Mouse (Mus musculus): ENCODE data around the gene Ankrd60. TPM values are rescaled to one million over a fixed set of nuclear protein-coding genes. Genes with fewer than 3 reads are reported as not detected.

Gene Ankrd60
- polyA plus RNA-seq, 1 experiment from 2014 or later, result not detected

DNA sequence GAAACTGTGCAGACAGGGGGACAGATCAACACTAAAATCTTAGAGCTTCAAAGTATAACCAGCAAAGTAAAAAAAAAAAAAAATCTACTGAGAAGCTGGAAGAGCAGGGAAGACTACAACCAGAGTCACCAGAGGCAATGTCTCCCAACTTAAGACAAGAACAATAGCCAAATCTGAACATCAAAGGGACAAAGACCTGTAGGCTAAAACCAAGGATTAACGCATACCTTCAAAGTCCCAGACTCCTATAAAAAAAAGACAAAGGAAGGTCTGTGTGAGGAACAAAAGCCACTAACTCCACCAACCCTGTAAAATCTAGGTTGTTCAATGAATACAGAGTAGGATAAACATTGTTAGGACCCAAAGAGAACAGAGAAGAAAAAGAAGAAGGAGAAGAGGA, 23.7 kb upstream of the Ankrd60 start:
- no peak for ATAC-seq
- H3K27me3 ChIP-seq, result no peaks in the 10 kb centered on the region
- WGBS, result 78% methylated on average over 1 of the region's 1 CpGs
- H3K4me3 ChIP-seq (replicated peaks), result no peak overlapping the region
- H3K36me3 ChIP-seq, result no peaks in the 10 kb centered on the region
- no peak overlapping the region for H3K27ac ChIP-seq
- H3K4me2 ChIP-seq (replicated peaks), result no peak overlapping the region
- H3K9me3 ChIP-seq, result peaks cover 5% of the 10 kb centered on the region; the same call in 1 of the 2 replicates
- no peak overlapping the region for H3K9ac ChIP-seq (replicated peaks)
- peaks cover 19% of the 10 kb centered on the region for H3K4me1 ChIP-seq (replicated peaks)

DNA sequence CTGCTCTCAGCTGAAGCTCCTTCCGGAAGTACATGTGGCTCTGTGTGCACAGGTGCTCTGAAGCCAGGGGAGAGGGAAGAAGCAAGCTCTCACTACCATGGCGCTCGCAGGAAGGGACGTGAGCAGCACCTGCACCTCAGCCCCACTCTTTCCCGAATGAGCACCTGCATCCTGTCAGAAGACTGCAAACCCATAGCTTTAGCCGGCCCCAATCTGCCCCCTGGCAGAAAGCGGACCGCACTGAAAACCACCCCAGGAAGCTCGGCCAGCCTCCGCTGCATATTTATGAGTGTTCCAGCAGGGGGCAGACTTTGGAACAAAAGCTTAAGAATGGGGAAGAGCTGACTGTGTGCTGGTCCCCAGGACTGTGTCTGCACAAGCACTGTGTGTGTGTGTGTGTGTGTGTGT, 17.2 kb upstream of the Ankrd60 start:
- Histone ChIP-seq H3K4me3 (replicated peaks) (no peak overlapping the region), H3K9ac (replicated peaks) (no peak overlapping the region), H3K36me3 (no peaks in the 10 kb centered on the region), H3K27ac (no peak overlapping the region), H3K9me3 (no peaks in the 10 kb centered on the region), H3K27me3 (no peaks in the 10 kb centered on the region), H3K4me1 (replicated peaks) (peaks cover 18% of the 10 kb centered on the region), H3K4me2 (replicated peaks) (no peak overlapping the region)
- no peak for ATAC-seq
- WGBS, result 41% methylated on average over 10 of the region's 10 CpGs

DNA sequence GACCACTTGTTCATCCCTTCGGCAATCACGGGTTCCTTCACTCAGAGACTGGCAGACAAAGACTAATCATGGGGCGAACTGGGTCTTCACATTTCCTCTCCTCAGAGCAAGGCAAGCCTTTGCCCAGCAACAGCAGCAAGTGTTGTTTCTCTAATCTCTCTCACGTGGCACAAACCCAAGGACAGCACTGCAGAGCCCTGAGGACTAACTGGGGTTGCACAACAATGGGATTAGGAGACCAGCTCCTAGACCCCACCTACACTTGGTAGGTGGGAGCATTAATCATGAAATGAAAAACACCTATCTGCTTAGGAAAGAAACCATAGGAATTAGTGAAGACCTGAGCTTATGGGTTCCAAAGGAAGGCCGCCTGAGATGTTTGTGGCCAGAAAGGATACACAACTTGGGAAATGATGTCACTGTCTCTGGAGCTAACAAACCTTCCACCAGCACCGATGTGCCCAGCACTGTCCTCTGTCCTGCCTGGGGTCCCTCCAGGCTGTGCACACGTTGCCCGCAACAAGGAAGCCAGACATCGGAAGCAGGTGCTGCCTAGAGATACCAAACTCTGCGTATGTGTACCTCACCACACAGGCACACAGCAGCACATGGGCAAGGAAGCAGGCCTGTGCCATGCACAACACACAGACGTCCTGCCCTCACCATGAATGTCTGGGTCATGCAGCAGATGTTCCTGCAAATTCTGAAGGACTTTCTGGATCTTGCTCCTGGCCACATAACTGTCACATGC, 16.3 kb upstream of the Ankrd60 start:
- 51% methylated on average over 11 of the region's 11 CpGs for WGBS
- 0 out of 2 replicates have a peak overlapping the region, but pooled peaks have one; percentile 7 for H3K9ac ChIP-seq (replicated peaks)
- H3K4me1 ChIP-seq (replicated peaks), result peaks cover 18% of the 10 kb centered on the region
- H3K4me2 ChIP-seq (replicated peaks), result no peak overlapping the region
- H3K9me3 ChIP-seq, result no peaks in the 10 kb centered on the region
- no peak overlapping the region; the same call in 1 of the 2 replicates for H3K27ac ChIP-seq
- peak; percentile 25; the same call in 1 of the 2 replicates for ATAC-seq
- H3K36me3 ChIP-seq, result no peaks in the 10 kb centered on the region
- no peak overlapping the region for H3K4me3 ChIP-seq (replicated peaks)
- H3K27me3 ChIP-seq, result no peaks in the 10 kb centered on the region

DNA sequence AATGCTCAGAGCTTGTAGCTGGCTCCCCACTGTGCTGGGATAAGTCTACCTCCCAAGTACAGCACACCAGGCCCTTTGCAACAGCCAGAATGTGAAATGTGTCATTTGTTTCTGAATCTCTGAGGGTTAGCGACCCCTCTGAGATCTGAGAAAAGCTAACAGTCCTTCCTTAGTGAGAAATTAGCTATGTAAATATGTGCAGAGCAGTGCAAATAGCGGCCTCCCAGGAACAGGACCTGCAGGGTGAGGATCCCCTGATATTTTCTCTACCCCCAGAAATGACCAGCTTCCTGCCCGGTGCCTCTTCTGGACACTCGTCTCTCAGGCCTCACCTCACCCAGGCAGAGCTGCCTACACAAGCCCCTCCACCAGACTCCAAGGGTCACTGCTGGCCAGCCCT, 15.7 kb upstream of the Ankrd60 start:
- Histone ChIP-seq H3K36me3 (no peaks in the 10 kb centered on the region), H3K27me3 (no peaks in the 10 kb centered on the region), H3K27ac (peak overlapping the region; percentile 16; the same call in 1 of the 2 replicates), H3K9ac (replicated peaks) (0 out of 2 replicates have a peak overlapping the region, but pooled peaks have one; percentile 7), H3K4me3 (replicated peaks) (no peak overlapping the region), H3K9me3 (no peaks in the 10 kb centered on the region), H3K4me2 (replicated peaks) (no peak overlapping the region), H3K4me1 (replicated peaks) (peaks cover 18% of the 10 kb centered on the region)
- ATAC-seq, result no peak
- 47% methylated on average over 4 of the region's 4 CpGs for WGBS

DNA sequence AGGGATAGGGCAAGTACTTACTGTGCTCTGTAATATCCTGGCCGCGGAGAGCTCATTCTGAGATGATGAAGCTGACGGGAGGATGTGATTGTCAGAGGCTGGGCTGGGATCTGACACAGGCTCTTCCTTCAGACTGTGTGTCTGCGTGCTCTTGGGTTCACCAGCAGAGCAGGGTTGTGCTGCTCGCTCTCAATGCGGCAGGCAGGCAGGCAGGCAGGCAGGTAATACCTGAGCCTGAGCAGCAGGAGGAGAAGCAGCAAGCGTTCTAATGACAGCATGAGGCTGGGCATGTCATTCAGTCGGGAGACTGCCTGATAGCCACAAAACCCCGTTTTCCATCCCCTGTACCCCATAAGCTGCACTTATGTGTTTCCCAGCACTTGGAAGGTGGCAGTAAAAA, 14.6 kb upstream of the Ankrd60 start:
- 50% methylated on average over 9 of the region's 9 CpGs for whole genome bisulfite sequencing
- peak; percentile 28; the same call in 1 of the 2 replicates for ATAC-seq

DNA sequence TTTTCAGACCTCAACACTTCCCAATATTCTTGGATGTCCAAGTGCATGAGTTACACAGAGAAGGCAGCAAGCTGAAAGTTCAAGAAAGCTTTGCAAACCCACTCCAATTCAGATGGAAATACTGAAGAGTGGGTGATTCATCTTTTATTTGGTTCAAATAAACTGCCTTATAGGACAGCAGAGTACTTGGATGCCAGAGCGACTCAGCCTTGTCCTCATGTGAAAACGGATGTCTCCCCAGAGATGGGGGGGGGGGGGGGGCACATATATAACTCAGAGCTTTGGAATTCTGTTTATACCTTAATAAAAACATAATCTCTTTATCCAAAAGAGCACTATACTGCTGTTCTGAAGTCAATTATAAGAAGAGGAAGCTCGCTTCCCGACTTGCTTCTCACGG, 9.2 kb upstream of the Ankrd60 start:
- Histone ChIP-seq H3K36me3 (no peaks in the 10 kb centered on the region), H3K9ac (replicated peaks) (no peak overlapping the region), H3K4me2 (replicated peaks) (no peak overlapping the region), H3K27ac (no peak overlapping the region), H3K9me3 (0 out of 2 replicates have a peak, but pooled peaks cover 5% of the 10 kb centered on the region), H3K4me3 (replicated peaks) (no peak overlapping the region), H3K4me1 (replicated peaks) (peaks cover 13% of the 10 kb centered on the region), H3K27me3 (peaks cover 16% of the 10 kb centered on the region)
- ATAC-seq, result no peak
- 84% methylated on average over 5 of the region's 5 CpGs for WGBS

More for the DNA sequence above, 14.6 kb upstream of the Ankrd60 start:
- Histone ChIP-seq H3K4me1 (replicated peaks) (peaks cover 18% of the 10 kb centered on the region), H3K9ac (replicated peaks) (no peak overlapping the region), H3K4me2 (replicated peaks) (no peak overlapping the region), H3K4me3 (replicated peaks) (no peak overlapping the region), H3K27me3 (no peaks in the 10 kb centered on the region), H3K9me3 (no peaks in the 10 kb centered on the region), H3K27ac (peak overlapping the region; percentile 32; the same call in 1 of the 2 replicates), H3K36me3 (no peaks in the 10 kb centered on the region)

DNA sequence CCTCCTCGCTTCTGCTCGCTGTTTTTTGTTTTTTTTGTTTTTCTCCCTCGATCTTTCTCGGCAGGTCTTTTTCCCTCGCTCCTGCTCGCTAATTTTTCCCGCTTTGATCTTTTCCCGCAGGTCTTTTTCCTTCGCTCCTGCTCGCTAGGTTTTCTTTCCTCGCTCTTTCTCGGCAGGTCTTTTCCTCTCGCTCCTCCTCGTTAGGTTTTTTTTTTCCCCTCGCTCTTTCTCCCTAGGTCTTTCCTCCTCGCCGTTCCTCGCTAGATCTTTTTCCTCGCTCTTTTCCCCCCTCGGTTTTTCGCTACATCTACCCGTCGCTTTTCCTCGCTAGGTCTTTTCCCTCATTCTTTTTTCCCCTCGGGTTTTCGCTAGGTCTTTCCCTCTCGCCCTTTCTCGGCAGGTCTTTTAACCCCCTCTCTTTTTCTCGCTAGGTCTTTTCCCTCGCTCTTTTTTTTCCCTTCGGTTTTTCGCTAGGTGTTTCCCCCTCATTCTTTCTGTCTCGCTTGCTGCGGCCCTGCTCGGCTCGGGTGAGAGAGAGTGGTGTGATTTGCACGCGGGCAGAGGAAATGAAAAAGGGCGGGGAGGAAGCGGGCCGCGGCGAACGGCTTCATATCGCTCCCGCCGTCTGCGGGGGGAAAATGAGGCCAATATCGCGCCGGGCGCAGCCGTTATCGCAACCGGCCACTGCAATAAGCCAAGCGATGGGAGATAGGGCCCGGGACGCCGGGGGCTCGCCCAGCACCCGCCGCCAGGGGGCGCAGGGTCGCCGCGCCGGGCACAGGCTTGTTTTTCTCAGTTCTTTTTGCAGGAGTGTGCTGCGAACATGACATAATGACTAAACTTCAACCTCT, 8.2 kb upstream of the Ankrd60 start:
- peak overlapping the region; percentile 48 for H3K9ac ChIP-seq (replicated peaks)
- H3K4me3 ChIP-seq (replicated peaks), result peak overlapping the region; percentile 38
- WGBS, result under 1% methylated on average over 68 of the region's 68 CpGs
- peaks cover 13% of the 10 kb centered on the region for H3K4me1 ChIP-seq (replicated peaks)
- ATAC-seq, result peak; percentile 34; the same call in 1 of the 2 replicates
- H3K27me3 ChIP-seq, result peaks cover 16% of the 10 kb centered on the region
- no peaks in the 10 kb centered on the region for H3K36me3 ChIP-seq
- H3K4me2 ChIP-seq (replicated peaks), result peak overlapping the region; percentile 61
- 0 out of 2 replicates have a peak overlapping the region, but pooled peaks have one; percentile 21 for H3K27ac ChIP-seq
- H3K9me3 ChIP-seq, result 0 out of 2 replicates have a peak, but pooled peaks cover 5% of the 10 kb centered on the region

DNA sequence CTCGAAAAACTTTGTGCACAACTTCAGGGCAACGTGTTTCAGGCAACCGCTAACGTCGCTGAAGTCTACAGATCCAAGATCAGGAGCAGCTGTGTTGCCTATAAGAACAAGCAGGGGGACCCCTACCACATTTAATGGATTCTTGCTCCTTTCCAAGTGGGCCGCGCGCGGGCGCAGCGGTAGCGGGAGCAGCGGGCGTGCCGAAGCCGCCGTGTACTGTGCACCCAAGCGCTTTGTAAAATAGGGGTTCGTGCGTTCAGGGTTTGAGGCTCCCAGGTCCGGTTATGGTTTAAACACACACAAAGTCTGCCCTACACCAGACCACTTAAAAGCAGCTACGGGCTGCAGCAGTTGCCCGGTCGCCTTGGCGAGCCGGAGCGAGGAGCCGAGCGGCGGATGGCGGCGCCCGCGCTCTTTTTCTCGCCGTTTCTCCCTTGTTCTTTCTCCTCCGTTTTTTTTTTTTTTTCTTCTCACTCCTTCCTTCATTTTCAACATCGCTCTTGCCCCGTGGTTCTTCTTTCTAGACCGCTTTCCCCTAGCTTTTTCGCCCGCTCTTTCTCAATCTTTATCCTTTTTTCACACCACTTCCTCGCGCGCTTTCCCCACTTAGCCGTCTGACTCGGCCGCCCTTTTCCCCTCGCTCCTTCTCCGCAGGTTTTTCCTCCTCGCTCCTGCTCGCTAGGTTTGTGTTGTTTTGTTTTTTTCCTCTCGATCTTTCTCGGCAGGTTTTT, 7.4 kb upstream of the Ankrd60 start:
- peak; percentile 88 for ATAC-seq
- WGBS, result under 1% methylated on average over 54 of the region's 54 CpGs
- H3K27ac ChIP-seq, result peak overlapping the region; percentile 21; the same call in 1 of the 2 replicates
- H3K4me2 ChIP-seq (replicated peaks), result peak overlapping the region; percentile 61
- peaks cover 16% of the 10 kb centered on the region for H3K27me3 ChIP-seq
- H3K9ac ChIP-seq (replicated peaks), result peak overlapping the region; percentile 48
- H3K36me3 ChIP-seq, result no peaks in the 10 kb centered on the region
- peak overlapping the region; percentile 38 for H3K4me3 ChIP-seq (replicated peaks)
- 0 out of 2 replicates have a peak, but pooled peaks cover 5% of the 10 kb centered on the region for H3K9me3 ChIP-seq
- peaks cover 13% of the 10 kb centered on the region for H3K4me1 ChIP-seq (replicated peaks)

DNA sequence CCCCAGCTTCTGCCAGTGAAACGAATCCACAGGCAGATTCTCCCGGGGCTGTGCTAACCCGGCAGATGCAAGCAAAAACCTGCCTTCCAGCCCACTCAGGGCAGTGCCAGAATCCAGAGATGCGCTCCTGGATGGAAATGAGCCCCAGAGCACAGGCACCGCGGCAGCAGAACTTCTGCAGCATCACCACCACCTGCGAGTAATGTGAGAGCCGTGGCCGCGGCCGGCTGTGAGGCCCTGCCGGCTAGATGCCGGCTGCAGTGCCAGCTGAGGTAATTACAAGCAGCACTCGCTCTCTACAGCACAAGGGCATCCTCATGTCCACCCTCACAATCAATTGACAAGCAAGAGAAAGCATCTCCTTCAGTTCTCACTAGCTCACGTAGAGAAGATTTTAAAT, 6.2 kb upstream of the Ankrd60 start:
- Histone ChIP-seq H3K9me3 (0 out of 2 replicates have a peak, but pooled peaks cover 5% of the 10 kb centered on the region), H3K27me3 (peaks cover 23% of the 10 kb centered on the region), H3K4me1 (replicated peaks) (peaks cover 13% of the 10 kb centered on the region), H3K4me2 (replicated peaks) (no peak overlapping the region), H3K9ac (replicated peaks) (no peak overlapping the region), H3K36me3 (no peaks in the 10 kb centered on the region), H3K4me3 (replicated peaks) (no peak overlapping the region), H3K27ac (no peak overlapping the region)
- no peak for ATAC-seq
- whole genome bisulfite sequencing, result 46% methylated on average over 15 of the region's 15 CpGs

DNA sequence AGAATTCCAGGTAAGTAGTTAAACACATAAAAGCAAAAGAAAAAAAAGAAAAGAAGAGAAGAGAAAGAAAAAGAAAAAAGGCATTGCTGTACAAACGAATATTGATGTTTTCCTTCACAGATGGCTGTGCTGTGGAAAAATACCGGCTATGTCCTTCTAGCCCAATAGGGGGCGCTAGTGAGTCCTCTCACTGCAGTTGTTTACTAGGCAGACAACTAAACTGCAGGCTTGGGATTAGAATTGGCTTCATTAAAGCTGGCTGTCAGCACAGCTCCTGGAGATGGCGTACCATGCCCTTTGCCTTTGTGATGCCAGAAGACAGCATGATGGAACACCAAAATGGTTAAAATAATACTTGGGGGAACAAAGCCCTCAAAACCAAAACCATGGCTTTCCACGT, 5.3 kb upstream of the Ankrd60 start:
- no peak overlapping the region for H3K9ac ChIP-seq (replicated peaks)
- 0 out of 2 replicates have a peak, but pooled peaks cover 5% of the 10 kb centered on the region for H3K9me3 ChIP-seq
- no peaks in the 10 kb centered on the region for H3K36me3 ChIP-seq
- ATAC-seq, result no peak
- peaks cover 13% of the 10 kb centered on the region for H3K4me1 ChIP-seq (replicated peaks)
- no peak overlapping the region for H3K4me3 ChIP-seq (replicated peaks)
- H3K27ac ChIP-seq, result no peak overlapping the region
- H3K27me3 ChIP-seq, result peaks cover 30% of the 10 kb centered on the region
- H3K4me2 ChIP-seq (replicated peaks), result no peak overlapping the region
- WGBS, result 43% methylated on average over 5 of the region's 5 CpGs

DNA sequence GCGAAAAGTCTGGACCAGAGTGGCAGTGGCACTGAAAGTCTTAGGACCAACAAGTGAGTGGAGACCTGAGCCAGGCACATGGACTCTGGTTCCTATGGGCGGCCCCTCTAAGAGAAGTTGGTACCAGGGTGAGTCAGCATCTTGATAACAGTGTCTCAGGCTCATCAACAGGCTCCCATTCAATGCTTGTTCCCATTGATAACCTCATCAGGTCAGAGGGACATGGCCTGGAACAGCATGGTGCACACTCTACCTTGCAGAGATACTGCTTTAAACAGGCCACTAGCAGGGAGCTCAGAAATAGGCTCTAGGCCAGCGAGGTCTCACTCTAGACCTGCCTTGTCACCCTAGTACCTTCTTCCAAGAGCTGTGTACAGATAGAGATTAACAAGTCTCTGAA, 4.7 kb upstream of the Ankrd60 start:
- Histone ChIP-seq H3K9ac (replicated peaks) (no peak overlapping the region), H3K9me3 (0 out of 2 replicates have a peak, but pooled peaks cover 5% of the 10 kb centered on the region), H3K27me3 (peaks cover 31% of the 10 kb centered on the region), H3K36me3 (no peaks in the 10 kb centered on the region), H3K27ac (no peak overlapping the region), H3K4me1 (replicated peaks) (peaks cover 19% of the 10 kb centered on the region), H3K4me3 (replicated peaks) (no peak overlapping the region), H3K4me2 (replicated peaks) (no peak overlapping the region)
- ATAC-seq, result no peak
- 91% methylated on average over 3 of the region's 3 CpGs for WGBS
